Mouse (Mus musculus): ENCODE results near the gene Midn.

DNA sequence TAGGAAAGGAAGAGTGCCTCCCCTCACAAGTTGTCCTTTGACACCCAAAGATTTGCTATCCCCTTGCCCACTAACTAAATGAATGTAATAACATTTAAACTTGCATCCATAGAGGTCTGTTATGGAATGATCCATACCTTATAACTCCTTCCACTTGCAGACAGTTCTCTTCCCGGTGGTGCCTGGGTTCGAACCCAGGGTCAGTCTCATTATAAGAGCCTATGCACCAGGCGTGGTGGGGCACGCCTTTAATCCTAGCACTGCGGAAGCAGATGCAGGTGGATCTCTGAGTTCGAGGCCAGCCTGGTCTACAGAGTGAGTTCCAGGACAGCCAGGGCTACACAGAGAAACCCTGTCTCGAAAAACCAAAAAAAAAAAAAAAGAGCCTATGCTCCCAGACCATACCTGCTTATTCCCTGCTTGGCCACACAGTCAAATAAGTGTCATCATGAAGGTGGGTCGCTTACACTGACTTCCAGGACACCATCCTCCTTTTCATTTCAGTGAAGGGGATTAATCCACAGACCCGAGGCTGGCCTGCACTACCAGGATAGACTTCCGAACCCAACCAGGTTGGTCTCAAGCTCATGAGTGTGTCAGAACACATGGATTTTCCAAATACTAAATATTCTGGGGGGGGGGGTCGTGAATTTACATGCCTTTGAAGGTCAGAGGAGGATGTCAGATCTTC lies 8.0 kb upstream of the Midn start:
- TF ChIP-seq GATA1 (IDR thresholded peaks at IDR 0.05; ENCODE audit: borderline replicate concordance, low read length) (no peak), FLI1 (IDR thresholded peaks at IDR 0.05; ENCODE audit: low read length) (no peak)
